Comparison of ENCODE assay signal across 10 mouse cellular contexts in genomic region chr11:72221278-72221677, GRCm38 (mm10). TPM values are rescaled to one million over a fixed set of nuclear protein-coding genes. Genes with fewer than 3 reads are reported as not detected.
DNase-seq lines count a peak whose midpoint lies in the region; ATAC-seq and TF ChIP-seq lines count a peak whose summit lies in the region.
"Had no signal": no experiment of that assay in that cellular context is flagged by ENCODE, and none has a peak within 500 bp of the region (broad histone marks: within the 10 kb centered on the region; RNA-seq: fewer than 3 reads in every experiment).

No protein-coding gene starts in this region.

- no peak for TF ChIP-seq EP300 in heart, adult 2 months (IDR thresholded peaks at IDR 0.05; ENCODE audit: insufficient read depth, low read depth, low read length)
- no peak for TF ChIP-seq EP300 in MEL (IDR thresholded peaks at IDR 0.05; ENCODE audit: low read depth in 1 of 2, low read length in 2 of 2)

- TF ChIP-seq POLR2A in heart, adult 2 months (IDR thresholded peaks at IDR 0.05; ENCODE audit: insufficient read depth, low read depth, low read length) = no peak
- TF ChIP-seq POLR2A in MEL (IDR thresholded peaks at IDR 0.05; ENCODE audit: control insufficient read depth in 1 of 2, insufficient read depth in 1 of 2, low read depth in 1 of 2, low read length in 2 of 2, poor library complexity in 1 of 2) = peak in 1 of 2 experiments; percentile 25; a peak in 1 of 4 replicates

- H3K9me3 ChIP-seq in MEL (replicated peaks; ENCODE audit: insufficient read depth, low read length) = no peaks in the 10 kb centered on the region
- H3K9me3 ChIP-seq: embryonic facial prominence, embryonic 15.5 days; midbrain, embryonic 12.5 days had no signal

- no peaks in the 10 kb centered on the region for H3K27me3 ChIP-seq in heart, adult 2 months (ENCODE audit: control insufficient read depth, insufficient read depth, low read length)
- no peaks in the 10 kb centered on the region; a peak in 1 of 4 replicates for H3K27me3 ChIP-seq in MEL (ENCODE audit: control insufficient read depth in 1 of 2, insufficient read depth in 2 of 2, low read length in 2 of 2)
- H3K27me3 ChIP-seq: embryonic facial prominence, embryonic 15.5 days; midbrain, embryonic 12.5 days had no signal

- no peak overlapping the region for H3K27ac ChIP-seq in heart, adult 2 months
- no peak overlapping the region; the same call in 1 of the 2 replicates for H3K27ac ChIP-seq in MEL (ENCODE audit: control insufficient read depth, low read depth, low read length)
- H3K27ac ChIP-seq: embryonic facial prominence, embryonic 15.5 days; midbrain, embryonic 12.5 days had no signal

- TF ChIP-seq CTCF in heart, adult 2 months (IDR thresholded peaks at IDR 0.05) = peak; percentile 97
- TF ChIP-seq CTCF in MEL (IDR thresholded peaks at IDR 0.05 in 2 of 3, conservative IDR thresholded peaks at IDR 0.05 in 1 of 3; ENCODE audit: control insufficient read depth in 1 of 3, insufficient read depth in 1 of 3, low read depth in 2 of 3, low read length in 3 of 3, poor library complexity in 1 of 3, severe bottlenecking in 1 of 3) = peak; percentile 84 to 90 (median 87)

- 17% methylated on average over 6 of the region's 6 CpGs for WGBS in heart, adult 2 months

- no peaks in the 10 kb centered on the region for H3K4me1 ChIP-seq in heart, adult 2 months (ENCODE audit: control insufficient read depth, insufficient read depth, low read length)
- peaks cover 0 to 5% of the 10 kb centered on the region in 2 experiments; a peak in 2 of 4 replicates for H3K4me1 ChIP-seq in MEL (ENCODE audit: control insufficient read depth in 1 of 2, insufficient read depth in 2 of 2, low read length in 2 of 2)

- ATAC-seq in megakaryocyte, adult 5-6 weeks (ENCODE audit: poor library complexity, severe bottlenecking) = peak; percentile 78

- no peak overlapping the region for H3K9ac ChIP-seq in heart, adult 2 months (ENCODE audit: low read depth, low read length)
- peak overlapping the region; percentile 41 for H3K9ac ChIP-seq in MEL (ENCODE audit: control insufficient read depth, low read depth, low read length, poor library complexity, severe bottlenecking)
- H3K9ac ChIP-seq: embryonic facial prominence, embryonic 15.5 days; midbrain, embryonic 12.5 days had no signal

- peak; percentile 68 for TF ChIP-seq RAD21 in MEL (IDR thresholded peaks at IDR 0.05; ENCODE audit: low read depth, low read length)

- intact Hi-C loops in heart, adult 2 months (cut with DNase I) = no loop called here

- no peak overlapping the region for H3K4me3 ChIP-seq in heart, adult 2 months
- peak overlapping the region in 1 of 2 experiments; percentile 13; a peak in 1 of 4 replicates for H3K4me3 ChIP-seq in MEL (ENCODE audit: control insufficient read depth in 1 of 2, insufficient read depth in 1 of 2, low read depth in 2 of 2, low read length in 2 of 2)
- H3K4me3 ChIP-seq: embryonic facial prominence, embryonic 15.5 days; midbrain, embryonic 12.5 days had no signal

- H3K79me2 ChIP-seq in heart, adult 2 months (replicated peaks; ENCODE audit: control insufficient read depth, insufficient read depth, low read length) = no peaks in the 10 kb centered on the region
- H3K79me2 ChIP-seq in MEL (ENCODE audit: control insufficient read depth, insufficient read depth, low read length, poor library complexity) = no peaks in the 10 kb centered on the region

- DNase-seq in heart, adult 2 months = peak; percentile 49 to 68
- no peak for DNase-seq in heart, adult 8-10 months (ENCODE audit: low spot score)
- DNase-seq in MEL (ENCODE audit: low read depth, low spot score) = peak; percentile 94
- DNase-seq in cerebellum, adult 9-11 months = peak; percentile 48
- DNase-seq in heart, adult 9 months (ENCODE audit: low spot score in 2 of 2) = peak; percentile 11 to 33
- peak; percentile 53 to 81 for DNase-seq in layer of hippocampus, adult 18-20 months (ENCODE audit: low spot score in 2 of 2)
- DNase-seq in spleen, postnatal 14 days (ENCODE audit: low spot score in 2 of 2) = peak; percentile 41 to 73

- no peaks in the 10 kb centered on the region for H3K36me3 ChIP-seq in heart, adult 2 months (ENCODE audit: control insufficient read depth, insufficient read depth, low read length)
- no peaks in the 10 kb centered on the region for H3K36me3 ChIP-seq in MEL (ENCODE audit: control insufficient read depth in 1 of 2, insufficient read depth in 2 of 2, low read length in 2 of 2)
- H3K36me3 ChIP-seq: midbrain, embryonic 12.5 days had no signal

TF ChIP-seq in MEL, 35 proteins besides CTCF, POLR2A, EP300 and RAD21 (continues in another document):
- TF ChIP-seq MAFK (IDR thresholded peaks at IDR 0.05; ENCODE audit: borderline replicate concordance, low read depth, low read length) = no peak
- no peak for TF ChIP-seq POLR2AphosphoS2 (IDR thresholded peaks at IDR 0.05; ENCODE audit: low read length)
- no peak for TF ChIP-seq RCOR1 (IDR thresholded peaks at IDR 0.05; ENCODE audit: low read depth, low read length)
- no peak for TF ChIP-seq UBTF (IDR thresholded peaks at IDR 0.05; ENCODE audit: borderline replicate concordance, insufficient read depth, low read depth, low read length)
- TF ChIP-seq MYC (IDR thresholded peaks at IDR 0.05; ENCODE audit: low read depth, low read length) = 0 out of 2 replicates have a peak, but pooled peaks have one; percentile 58
- TF ChIP-seq MEF2A (IDR thresholded peaks at IDR 0.05; ENCODE audit: extremely low read depth, insufficient replicate concordance, low read depth, low read length, poor library complexity, severe bottlenecking) = no peak
- TF ChIP-seq JUND (IDR thresholded peaks at IDR 0.05; ENCODE audit: low read depth, low read length) = no peak
- no peak for TF ChIP-seq MYB (IDR thresholded peaks at IDR 0.05; ENCODE audit: low read depth, low read length)
- TF ChIP-seq CHD2 (IDR thresholded peaks at IDR 0.05; ENCODE audit: low read length) = no peak
- 0 out of 2 replicates have a peak, but pooled peaks have one; percentile 39 for TF ChIP-seq MAX (IDR thresholded peaks at IDR 0.05; ENCODE audit: low read length)
- no peak; the same call in 1 of the 2 replicates for TF ChIP-seq NELFE (IDR thresholded peaks at IDR 0.05; ENCODE audit: low read depth, low read length)
- no peak for TF ChIP-seq ZMIZ1 (IDR thresholded peaks at IDR 0.05; ENCODE audit: low read depth, low read length)
- 0 out of 2 replicates have a peak, but pooled peaks have one; percentile 46 for TF ChIP-seq TBP (IDR thresholded peaks at IDR 0.05; ENCODE audit: low read depth, low read length)
- TF ChIP-seq KAT2A (conservative IDR thresholded peaks at IDR 0.05; ENCODE audit: low read depth, low read length) = no peak
- TF ChIP-seq ZC3H11A (IDR thresholded peaks at IDR 0.05; ENCODE audit: low read depth, low read length) = peak; percentile 42; the same call in 1 of the 2 replicates
- TF ChIP-seq SMC3 (IDR thresholded peaks at IDR 0.05; ENCODE audit: low read depth, low read length) = peak; percentile 83

RNA-seq across cellular contexts. Expression of gene Med31, which starts 5.9 kb away (rescaled TPM):
- 10 to 100 TPM in 1 of 2 experiments, 1 to 10 TPM in 1; 9.6 to 10.9 TPM for total RNA-seq in heart, adult 2 months (2021)
- 9.1 and 10.8 TPM in 2 replicates for polyA plus RNA-seq in heart, adult 2 months (2012; rRNA removed)
- total RNA-seq in heart, adult 8-10 months (2022) = 10 to 100 TPM in 1 of 4 experiments, 1 to 10 TPM in 3; 8.8 to 11.5 (median 9.6) TPM
- total RNA-seq in MEL (2012; rRNA removed) = 18.2 and 21.1 TPM in 2 replicates
- polyA plus RNA-seq in MEL (2012; ENCODE audit: insufficient read depth in 1 of 2, insufficient read length in 2 of 2, low read depth in 1 of 2, low replicate concordance in 2 of 2, missing spikeins in 1 of 2) = 10 to 100 TPM in 1 of 2 experiments, not detected in 1; 12.1 TPM
- 10 to 100 TPM; 14.2 to 17.4 TPM for total RNA-seq in layer of hippocampus, adult 18-20 months (2021)
- total RNA-seq in megakaryocyte, adult 5-6 weeks (2015) = 15.6 and 26.1 TPM in 2 replicates
- total RNA-seq in megakaryocyte, adult 5-6 weeks (2017) = 19.3 and 20.1 TPM in 2 replicates

RNA-seq across cellular contexts. Expression of gene Txndc17, which starts 13.9 kb away (rescaled TPM):
- total RNA-seq in heart, adult 2 months (2021) = 10 to 100 TPM; 39.0 to 43.7 TPM
- 37.6 and 50.9 TPM in 2 replicates for polyA plus RNA-seq in heart, adult 2 months (2012; rRNA removed)
- total RNA-seq in heart, adult 8-10 months (2022) = 10 to 100 TPM; 33.8 to 49.9 (median 41.5) TPM
- 194 and 210 TPM in 2 replicates for total RNA-seq in MEL (2012; rRNA removed)
- 100 to 1,000 TPM in 1 of 2 experiments, not detected in 1; 196 TPM for polyA plus RNA-seq in MEL (2012; ENCODE audit: insufficient read depth in 1 of 2, insufficient read length in 2 of 2, low read depth in 1 of 2, low replicate concordance in 2 of 2, missing spikeins in 1 of 2)
- total RNA-seq in layer of hippocampus, adult 18-20 months (2021) = 10 to 100 TPM; 29.9 to 33.0 TPM
- total RNA-seq in megakaryocyte, adult 5-6 weeks (2015) = 137 and 150 TPM in 2 replicates
- total RNA-seq in megakaryocyte, adult 5-6 weeks (2017) = 50.6 and 51.3 TPM in 2 replicates

RNA-seq across cellular contexts. Expression of gene 4933427D14Rik, which starts 14.0 kb away (rescaled TPM):
- 1 to 10 TPM; 2.0 to 2.3 TPM for total RNA-seq in heart, adult 2 months (2021)
- 2.0 and 2.8 TPM in 2 replicates for polyA plus RNA-seq in heart, adult 2 months (2012; rRNA removed)
- total RNA-seq in heart, adult 8-10 months (2022) = 1 to 10 TPM; 2.5 to 3.9 (median 2.9) TPM
- total RNA-seq in MEL (2012; rRNA removed) = 17.5 and 19.6 TPM in 2 replicates
- polyA plus RNA-seq in MEL (2012; ENCODE audit: insufficient read depth in 1 of 2, insufficient read length in 2 of 2, low read depth in 1 of 2, low replicate concordance in 2 of 2, missing spikeins in 1 of 2) = 10 to 100 TPM in 1 of 2 experiments, not detected in 1; 14.5 TPM
- 10 to 100 TPM; 19.8 to 26.3 TPM for total RNA-seq in layer of hippocampus, adult 18-20 months (2021)
- 3.6 and 8.8 TPM in 2 replicates for total RNA-seq in megakaryocyte, adult 5-6 weeks (2015)
- total RNA-seq in megakaryocyte, adult 5-6 weeks (2017) = 5.6 and 9.4 TPM in 2 replicates

RNA-seq across cellular contexts. Expression of gene Gm43951, which starts 14.6 kb away (rescaled TPM):
- total RNA-seq in heart, adult 2 months (2021) = under 1 TPM; 0.13 to 0.25 TPM
- polyA plus RNA-seq in heart, adult 2 months (2012; rRNA removed) = 0.14 and 0.18 TPM in 2 replicates
- total RNA-seq in heart, adult 8-10 months (2022) = under 1 TPM; 0.11 to 0.53 (median 0.24) TPM
- 1.5 and 1.6 TPM in 2 replicates for total RNA-seq in MEL (2012; rRNA removed)
- polyA plus RNA-seq in MEL (2012; ENCODE audit: insufficient read depth in 1 of 2, insufficient read length in 2 of 2, low read depth in 1 of 2, low replicate concordance in 2 of 2, missing spikeins in 1 of 2) = 1 to 10 TPM in 1 of 2 experiments, not detected in 1; 2.0 TPM
- total RNA-seq in layer of hippocampus, adult 18-20 months (2021) = 10 to 100 TPM; 10.4 to 11.6 TPM
- total RNA-seq in megakaryocyte, adult 5-6 weeks (2015) = not detected in 2 replicates
- 0.11 and 0.24 TPM in 2 replicates for total RNA-seq in megakaryocyte, adult 5-6 weeks (2017)

RNA-seq across cellular contexts. Expression of gene Slc13a5, which starts 45.7 kb away (rescaled TPM):
- total RNA-seq in heart, adult 2 months (2021) = not detected
- 0.06 and 0.09 TPM in 2 replicates for polyA plus RNA-seq in heart, adult 2 months (2012; rRNA removed)
- total RNA-seq in heart, adult 8-10 months (2022) = not detected
- total RNA-seq in MEL (2012; rRNA removed) = not detected in 2 replicates
- not detected for polyA plus RNA-seq in MEL (2012; ENCODE audit: insufficient read depth in 1 of 2, insufficient read length in 2 of 2, low read depth in 1 of 2, low replicate concordance in 2 of 2, missing spikeins in 1 of 2)
- total RNA-seq in layer of hippocampus, adult 18-20 months (2021) = 1 to 10 TPM; 8.6 to 9.0 TPM
- not detected in 2 replicates for total RNA-seq in megakaryocyte, adult 5-6 weeks (2015)
- not detected in 2 replicates for total RNA-seq in megakaryocyte, adult 5-6 weeks (2017)
